Mouse (Mus musculus) liver, embryonic 12.5 days (tissue): ENCODE measurements around the gene Mllt1. TPM values are rescaled to one million over a fixed set of nuclear protein-coding genes. Genes with fewer than 3 reads are reported as not detected.

Experiments used
- ATAC-seq: fragments of 200-750 bp; cut with Nextera tagmentation; 2 replicates; pipeline ENCODE4 v1.8.0; 2017; ENCODE audit warnings: moderate number of reproducible peaks, mild to moderate bottlenecking, moderate library complexity
- H3K27ac ChIP-seq: fragments of 300-500 bp; sonication (generic); 2 replicates; pipeline ENCODE4 v1.5.1; 2016; ENCODE audit warnings: mild to moderate bottlenecking
- H3K27me3 ChIP-seq: fragments of 300-500 bp; sonication (generic); replicated peaks from 2 replicates; pipeline ENCODE4 v1.6.1; 2016; ENCODE audit warnings: mild to moderate bottlenecking, moderate library complexity
- H3K36me3 ChIP-seq: fragments of 300-500 bp; sonication (generic); 2 replicates; pipeline ENCODE4 v1.6.1; 2016; ENCODE audit warnings: mild to moderate bottlenecking, moderate library complexity
- H3K4me1 ChIP-seq: fragments of 300-500 bp; sonication (generic); 2 replicates; pipeline ENCODE4 v1.6.1; 2016
- H3K4me2 ChIP-seq: fragments of 300-500 bp; sonication (generic); 2 replicates; pipeline ENCODE4 v1.6.1; 2016; ENCODE audit warnings: mild to moderate bottlenecking, moderate library complexity
- H3K4me3 ChIP-seq: fragments of 300-500 bp; sonication (generic); 2 replicates; pipeline ENCODE4 v1.5.1; 2016; ENCODE audit warnings: mild to moderate bottlenecking, moderate library complexity
- H3K9ac ChIP-seq: fragments of 300-500 bp; sonication (generic); 2 replicates; pipeline ENCODE4 v1.6.1; 2016; ENCODE audit warnings: mild to moderate bottlenecking, moderate library complexity
- H3K9me3 ChIP-seq: fragments of 300-500 bp; sonication (generic); replicated peaks from 2 replicates; pipeline ENCODE4 v1.6.1; 2016; ENCODE audit warnings: mild to moderate bottlenecking, moderate library complexity
- WGBS: fragments of 180-500 bp; shearing (Covaris S2); methylation state at CpG from one replicate; pipeline ENCODE4 v1.1.7; 2016; ENCODE audit not compliant: insufficient replicate concordance; 5-methylcytosine and 5-hydroxymethylcytosine counted together
- polyA plus RNA-seq: library from polyadenylated mRNA; unstranded; fragments of >200 nt; fragmentation: Nextera tagmentation; extraction: Ambion mirVana; gene quantifications from 2 replicates; pipeline ENCODE4 v1.2.1, GENCODE M21; 2016

The Mllt1 gene
- polyA plus RNA-seq, 1 experiment from 2014 or later: 24.7 TPM

DNA sequence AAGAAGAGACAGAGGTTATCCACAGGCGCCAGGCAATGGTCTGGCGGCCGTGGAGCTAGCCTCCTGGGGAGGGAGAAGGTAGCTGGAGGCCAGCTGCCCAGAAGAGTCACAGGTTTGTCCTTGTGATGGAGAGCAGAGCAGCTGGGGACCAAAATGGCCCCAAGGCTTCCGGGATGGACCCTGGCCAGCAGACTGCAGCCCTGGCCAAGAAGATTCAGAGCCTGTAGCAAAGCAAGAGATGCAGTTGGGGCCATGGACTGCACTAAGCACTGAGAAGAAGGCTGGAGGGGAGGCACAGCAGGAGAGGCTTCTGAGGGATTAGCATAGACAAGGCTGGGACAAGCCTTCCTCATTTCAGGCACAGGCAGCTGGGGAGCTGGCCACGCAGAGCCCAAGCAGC is 32.5 kb downstream of the Mllt1 start:
- 81% methylated on average over 5 of the region's 5 CpGs for WGBS
- peaks cover 20% of the 10 kb centered on the region for H3K4me1 ChIP-seq

DNA sequence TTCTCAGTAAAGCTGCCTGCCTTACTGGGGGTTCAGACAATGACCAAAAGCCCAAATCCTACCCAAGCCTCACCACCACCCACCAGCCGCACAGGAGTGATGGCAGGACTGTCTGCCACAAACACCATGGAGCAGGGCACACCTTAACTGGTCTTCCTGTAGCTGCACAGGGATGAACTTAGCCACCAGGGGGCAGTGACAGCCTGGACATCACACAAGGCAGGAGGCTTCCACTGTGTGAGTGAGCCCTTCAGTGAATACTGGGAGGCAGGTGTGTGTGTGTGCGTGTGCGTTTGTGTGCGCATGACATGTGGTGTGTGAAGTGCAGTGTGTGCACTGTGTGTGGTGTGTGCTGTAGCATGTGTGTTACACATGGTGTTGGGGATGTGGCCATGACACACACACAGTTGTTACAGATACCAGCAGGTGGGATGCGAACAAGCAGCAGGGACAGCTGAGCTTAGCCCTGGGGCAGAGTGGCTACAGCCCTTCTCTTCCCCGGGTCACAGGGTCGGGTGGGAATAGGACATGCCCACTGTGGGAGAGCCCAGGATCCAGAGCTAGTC is 37.5 kb downstream of the Mllt1 start:
- WGBS: 80% methylated on average over 7 of the region's 7 CpGs
- Histone ChIP-seq H3K9me3 (no peaks in the 10 kb centered on the region), H3K36me3 (peaks cover 100% of the 10 kb centered on the region), H3K4me1 (no peaks in the 10 kb centered on the region), H3K27me3 (no peaks in the 10 kb centered on the region), H3K4me2 (no peak overlapping the region), H3K27ac (no peak overlapping the region), H3K4me3 (no peak overlapping the region), H3K9ac (no peak overlapping the region)
- ATAC-seq: peak; percentile 72

More for the DNA sequence above, 32.5 kb downstream of the Mllt1 start:
- H3K4me2 ChIP-seq: no peak overlapping the region
- H3K27me3 ChIP-seq: no peaks in the 10 kb centered on the region
- no peaks in the 10 kb centered on the region for H3K9me3 ChIP-seq
- H3K9ac ChIP-seq: no peak overlapping the region
- no peak overlapping the region for H3K4me3 ChIP-seq
- H3K36me3 ChIP-seq: peaks cover 93% of the 10 kb centered on the region
- no peak for ATAC-seq
- no peak overlapping the region for H3K27ac ChIP-seq

GRCm38 (mm10) chr17:56896513-56897129 is 38.6 kb downstream of the Mllt1 start:
- Histone ChIP-seq H3K4me2 (no peak overlapping the region), H3K4me1 (no peaks in the 10 kb centered on the region), H3K27me3 (no peaks in the 10 kb centered on the region), H3K9me3 (no peaks in the 10 kb centered on the region), H3K9ac (no peak overlapping the region), H3K36me3 (peaks cover 100% of the 10 kb centered on the region), H3K4me3 (no peak overlapping the region), H3K27ac (no peak overlapping the region)
- no peak for ATAC-seq
- WGBS: 76% methylated on average over 6 of the region's 6 CpGs

DNA sequence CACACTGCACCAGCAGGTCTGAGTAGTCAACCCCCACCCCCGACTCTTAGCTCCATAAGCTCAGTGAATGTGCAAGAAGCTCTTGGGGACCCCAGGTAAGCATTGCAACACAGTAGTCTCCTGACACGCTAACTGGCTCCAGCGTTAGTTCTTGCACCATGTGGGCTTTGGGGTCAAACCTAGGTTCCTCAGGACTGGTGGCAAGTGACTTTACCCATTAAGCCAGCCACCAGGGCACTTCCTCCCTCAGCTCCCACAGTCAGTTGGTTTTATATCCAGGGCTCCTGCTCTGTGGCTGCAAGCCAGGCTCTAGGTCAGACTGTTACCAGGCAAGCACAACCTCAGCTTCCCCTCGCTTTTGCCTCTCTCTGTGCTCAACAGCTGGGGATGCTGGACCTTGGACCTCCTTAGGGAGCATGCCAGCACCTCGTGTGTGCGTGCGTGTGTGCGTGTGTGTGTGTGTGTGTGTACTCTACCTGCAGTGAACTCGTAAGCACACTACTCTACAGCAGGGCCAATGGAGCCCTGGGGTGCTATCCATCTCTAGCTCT is 39.8 kb downstream of the Mllt1 start:
- peaks cover 92% of the 10 kb centered on the region for H3K36me3 ChIP-seq
- no peak for ATAC-seq
- WGBS: 78% methylated on average over 9 of the region's 9 CpGs

GRCm38 (mm10) chr17:56890018-56890417 is 45.2 kb downstream of the Mllt1 start:
- no peaks in the 10 kb centered on the region for H3K4me1 ChIP-seq
- ATAC-seq: peak; percentile 25; the same call in 1 of the 2 replicates
- H3K36me3 ChIP-seq: peaks cover 45% of the 10 kb centered on the region
- H3K4me2 ChIP-seq: no peak overlapping the region
- no peak overlapping the region for H3K9ac ChIP-seq
- H3K27me3 ChIP-seq: no peaks in the 10 kb centered on the region
- no peak overlapping the region for H3K4me3 ChIP-seq
- H3K27ac ChIP-seq: no peak overlapping the region
- H3K9me3 ChIP-seq: no peaks in the 10 kb centered on the region
- WGBS: 28% methylated on average over 2 of the region's 2 CpGs

More for the DNA sequence above, 39.8 kb downstream of the Mllt1 start:
- Histone ChIP-seq H3K4me2 (no peak overlapping the region), H3K4me1 (no peaks in the 10 kb centered on the region), H3K9me3 (no peaks in the 10 kb centered on the region), H3K27me3 (no peaks in the 10 kb centered on the region), H3K4me3 (no peak overlapping the region), H3K27ac (no peak overlapping the region), H3K9ac (no peak overlapping the region)

DNA sequence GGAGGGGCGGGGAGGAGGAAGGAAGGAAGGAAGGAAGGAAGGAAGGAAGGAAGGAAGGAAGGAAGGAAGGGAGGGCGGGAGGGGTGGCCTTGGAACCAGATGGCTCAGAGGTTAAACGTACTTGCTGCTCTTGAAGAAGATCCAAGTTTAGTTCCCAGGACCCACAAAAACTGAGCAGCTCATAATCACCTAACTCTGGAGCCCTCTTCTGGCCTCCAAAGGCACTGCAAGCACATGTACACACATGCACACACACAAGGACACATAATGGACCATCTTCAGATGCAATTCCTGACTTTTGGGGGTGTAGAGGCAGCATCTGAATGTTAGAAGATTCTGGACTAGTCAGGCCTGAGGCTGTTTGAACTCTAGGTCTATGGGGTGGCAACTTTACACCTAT is 47.2 kb downstream of the Mllt1 start:
- Histone ChIP-seq H3K9me3 (no peaks in the 10 kb centered on the region), H3K4me3 (no peak overlapping the region), H3K4me2 (no peak overlapping the region), H3K9ac (no peak overlapping the region), H3K27ac (no peak overlapping the region), H3K4me1 (peaks cover 9% of the 10 kb centered on the region), H3K36me3 (peaks cover 25% of the 10 kb centered on the region), H3K27me3 (peaks cover 1% of the 10 kb centered on the region)
- WGBS: 65% methylated on average over 2 of the region's 3 CpGs
- no peak for ATAC-seq

DNA sequence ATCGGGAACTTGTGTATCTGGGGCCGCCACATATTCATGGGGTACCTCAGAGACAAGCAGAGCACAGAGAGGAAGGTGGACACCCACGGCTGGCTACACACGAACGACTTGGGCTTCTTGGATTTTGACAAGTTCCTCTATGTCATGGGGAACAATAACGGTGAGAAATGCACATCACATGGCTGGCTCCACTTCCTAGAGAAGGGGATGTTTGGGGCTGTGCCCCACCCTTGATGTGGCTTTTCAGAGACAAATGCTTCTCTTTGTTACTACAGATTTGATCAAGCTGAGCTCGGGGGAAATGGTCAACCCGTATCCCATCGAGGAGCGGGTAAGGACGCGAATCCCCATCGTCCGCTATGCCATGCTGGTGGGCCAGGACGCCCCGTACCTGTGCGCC is 50.4 kb downstream of the Mllt1 start:
- Histone ChIP-seq H3K27ac (no peak overlapping the region), H3K27me3 (peaks cover 5% of the 10 kb centered on the region), H3K4me1 (peaks cover 9% of the 10 kb centered on the region), H3K9me3 (no peaks in the 10 kb centered on the region), H3K9ac (no peak overlapping the region), H3K4me3 (no peak overlapping the region), H3K4me2 (no peak overlapping the region), H3K36me3 (peaks cover 6% of the 10 kb centered on the region; the same call in 1 of the 2 replicates)
- no peak for ATAC-seq
- 68% methylated on average over 17 of the region's 17 CpGs for WGBS

DNA sequence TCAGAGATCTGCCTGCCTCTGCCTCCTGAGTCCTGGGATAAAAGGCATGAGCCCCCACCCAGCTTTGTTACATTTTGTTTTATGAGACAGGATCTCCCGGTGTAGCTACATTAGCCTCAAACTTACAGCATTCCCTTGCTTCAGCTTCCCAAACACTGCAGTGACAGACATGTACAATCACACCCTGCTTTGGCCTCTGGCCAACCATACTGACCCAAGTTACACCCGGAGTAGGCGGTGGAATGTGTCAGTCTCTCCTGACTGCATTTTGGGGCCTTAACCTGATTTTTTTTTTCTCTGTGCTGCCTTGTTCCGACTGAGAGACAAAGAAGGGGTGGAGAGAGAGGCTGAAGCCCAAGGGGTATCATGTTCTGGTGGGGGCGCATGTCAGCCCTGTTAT is 50.9 kb downstream of the Mllt1 start:
- WGBS: 62% methylated on average over 5 of the region's 5 CpGs
- H3K9me3 ChIP-seq: no peaks in the 10 kb centered on the region
- H3K4me1 ChIP-seq: peaks cover 9% of the 10 kb centered on the region
- peaks cover 6% of the 10 kb centered on the region; the same call in 1 of the 2 replicates for H3K36me3 ChIP-seq
- ATAC-seq: no peak
- H3K4me3 ChIP-seq: no peak overlapping the region
- H3K27ac ChIP-seq: no peak overlapping the region
- H3K27me3 ChIP-seq: peaks cover 5% of the 10 kb centered on the region
- no peak overlapping the region for H3K9ac ChIP-seq
- no peak overlapping the region for H3K4me2 ChIP-seq

DNA sequence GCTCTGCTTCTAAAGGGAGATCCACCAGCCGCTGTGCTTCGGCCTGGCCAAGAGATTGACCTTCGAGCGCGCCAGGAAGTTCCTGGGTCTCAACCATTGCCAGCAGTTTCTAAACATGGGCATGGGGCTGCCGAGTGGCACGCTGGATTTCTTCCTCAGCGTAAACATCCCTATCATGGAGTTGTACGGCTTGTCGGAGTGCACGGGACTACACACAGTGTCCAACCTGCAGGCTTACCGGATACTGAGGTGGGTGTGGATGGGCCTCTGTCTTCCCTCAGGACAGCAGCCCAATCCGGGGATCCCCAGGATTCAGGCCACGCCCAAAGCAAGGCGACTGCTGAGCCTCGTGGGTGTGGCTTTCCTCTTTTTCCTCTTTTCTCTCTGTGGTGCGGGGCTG is 51.6 kb downstream of the Mllt1 start:
- H3K4me3 ChIP-seq: peak overlapping the region; percentile 19; the same call in 1 of the 2 replicates
- 24% methylated on average over 17 of the region's 17 CpGs for WGBS
- H3K4me1 ChIP-seq: peaks cover 9% of the 10 kb centered on the region
- H3K9me3 ChIP-seq: no peaks in the 10 kb centered on the region
- H3K4me2 ChIP-seq: peak overlapping the region; percentile 46
- 0 out of 2 replicates have a peak, but pooled peaks cover 4% of the 10 kb centered on the region for H3K36me3 ChIP-seq
- no peak overlapping the region for H3K27ac ChIP-seq
- H3K27me3 ChIP-seq: peaks cover 5% of the 10 kb centered on the region
- ATAC-seq: peak; percentile 39; the same call in 1 of the 2 replicates
- no peak overlapping the region; the same call in 1 of the 2 replicates for H3K9ac ChIP-seq

DNA sequence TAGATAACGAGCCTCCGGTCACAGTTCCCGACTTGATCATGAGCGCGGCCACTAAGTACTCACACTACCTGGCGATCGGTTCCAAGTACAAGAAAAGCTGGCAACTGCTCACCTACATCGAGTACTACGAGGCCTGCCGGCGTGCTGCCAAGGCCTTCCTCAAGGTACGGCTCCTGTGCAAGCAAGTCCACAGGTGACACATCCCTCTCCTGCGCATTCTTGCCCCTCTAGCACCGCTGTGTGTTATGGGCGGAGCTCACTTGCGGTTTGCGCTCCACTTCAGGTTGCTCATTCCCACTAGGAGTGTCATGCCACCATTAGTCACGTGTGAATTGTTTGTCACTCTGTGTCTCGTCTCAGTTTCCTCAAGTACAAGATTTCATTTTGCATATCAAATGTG is 57.8 kb downstream of the Mllt1 start:
- H3K9ac ChIP-seq: no peak overlapping the region
- no peak for ATAC-seq
- WGBS: 82% methylated on average over 19 of the region's 19 CpGs

GRCm38 (mm10) chr17:56876981-56877380 is 58.2 kb downstream of the Mllt1 start:
- Histone ChIP-seq H3K27me3 (peaks cover 15% of the 10 kb centered on the region; the same call in 1 of the 2 replicates), H3K9me3 (no peaks in the 10 kb centered on the region), H3K4me3 (no peak overlapping the region), H3K9ac (no peak overlapping the region), H3K4me2 (no peak overlapping the region), H3K36me3 (no peaks in the 10 kb centered on the region), H3K4me1 (no peaks in the 10 kb centered on the region), H3K27ac (no peak overlapping the region)
- 55% methylated on average over 8 of the region's 8 CpGs for WGBS
- ATAC-seq: no peak

More for the DNA sequence above, 57.8 kb downstream of the Mllt1 start:
- Histone ChIP-seq H3K4me3 (no peak overlapping the region), H3K9me3 (no peaks in the 10 kb centered on the region), H3K4me2 (no peak overlapping the region), H3K4me1 (no peaks in the 10 kb centered on the region), H3K36me3 (no peaks in the 10 kb centered on the region), H3K27ac (no peak overlapping the region), H3K27me3 (peaks cover 15% of the 10 kb centered on the region; the same call in 1 of the 2 replicates)

DNA sequence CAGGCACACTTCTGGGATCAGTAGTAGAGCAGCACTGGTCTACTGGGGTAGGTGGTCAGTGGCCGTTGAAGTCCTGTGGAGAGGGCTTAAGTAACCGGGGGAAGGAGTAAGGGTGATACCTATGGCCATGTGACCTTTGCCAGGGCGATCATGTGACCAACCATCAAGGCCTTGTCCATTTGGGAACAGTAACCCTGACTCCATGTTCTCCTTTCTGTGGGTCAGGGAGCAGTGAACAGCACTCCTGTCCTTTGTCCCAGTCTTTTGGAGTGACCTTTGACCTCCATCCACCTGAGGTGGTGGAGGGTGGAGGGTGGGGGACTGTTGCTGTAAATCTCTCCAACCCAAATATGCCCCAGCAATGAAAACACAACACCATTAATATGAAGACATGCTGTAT is 58.8 kb downstream of the Mllt1 start:
- ATAC-seq: no peak
- Histone ChIP-seq H3K9ac (no peak overlapping the region), H3K4me1 (no peaks in the 10 kb centered on the region), H3K4me2 (no peak overlapping the region), H3K4me3 (no peak overlapping the region), H3K9me3 (no peaks in the 10 kb centered on the region), H3K27me3 (peaks cover 21% of the 10 kb centered on the region; the same call in 1 of the 2 replicates), H3K27ac (no peak overlapping the region), H3K36me3 (no peaks in the 10 kb centered on the region)
- WGBS: 65% methylated on average over 3 of the region's 3 CpGs
